Mouse (Mus musculus): ENCODE measurements at regions not wholly inside any gene's neighbourhood (a gene's known extent, or its start where the extent isn't known, plus 50 kb on each side); places are given as distances from the start of the nearest gene placed in this dataset.

DNA sequence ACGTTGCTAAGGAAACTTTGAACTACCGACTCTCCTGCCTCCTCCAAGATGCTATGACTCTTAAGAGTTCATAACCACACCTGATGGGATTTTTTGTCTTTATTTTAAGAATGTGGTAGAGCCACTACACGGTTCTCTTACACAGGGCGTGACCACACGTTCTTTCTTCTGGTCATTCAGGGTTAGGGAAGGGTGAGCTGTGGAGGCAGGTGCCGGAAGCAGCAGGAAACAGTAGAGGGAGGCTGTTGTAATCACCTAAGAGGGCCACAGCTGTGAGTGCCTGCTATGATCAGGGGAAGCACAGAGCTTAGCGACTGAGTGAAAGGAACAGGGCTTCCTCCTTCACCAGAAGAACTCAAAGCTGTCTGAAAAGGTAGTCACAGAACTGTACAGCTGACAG lies 50.6 kb upstream of the Larp1 start:
- DNase-seq (ENCODE audit: low spot score in 2 of 2): no peak

GRCm38 (mm10) chr11:57956909-57957308 lies 52.0 kb upstream of the Larp1 start:
- no peak for DNase-seq (ENCODE audit: low spot score in 2 of 2)

DNA sequence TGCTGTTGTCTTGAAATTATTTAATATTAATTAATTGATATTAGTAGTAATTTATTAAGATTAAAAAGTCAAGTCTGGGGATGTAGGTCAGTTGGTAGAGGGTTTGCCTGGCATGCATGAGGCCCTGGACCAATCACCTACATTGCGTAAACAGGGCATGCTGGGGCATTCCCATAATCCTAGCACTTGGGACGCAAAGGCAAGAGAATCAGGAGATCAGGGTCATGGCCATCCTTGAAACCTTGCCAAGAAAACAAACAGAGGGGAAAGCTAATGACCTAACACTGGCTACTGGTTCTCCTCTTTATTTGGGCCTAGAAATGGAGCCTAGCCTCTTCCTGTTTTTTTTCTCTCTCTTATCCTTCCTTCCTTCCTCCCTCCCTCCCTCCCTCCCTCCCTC lies 52.8 kb upstream of the Larp1 start:
- DNase-seq (ENCODE audit: low spot score in 2 of 2): no peak

DNA sequence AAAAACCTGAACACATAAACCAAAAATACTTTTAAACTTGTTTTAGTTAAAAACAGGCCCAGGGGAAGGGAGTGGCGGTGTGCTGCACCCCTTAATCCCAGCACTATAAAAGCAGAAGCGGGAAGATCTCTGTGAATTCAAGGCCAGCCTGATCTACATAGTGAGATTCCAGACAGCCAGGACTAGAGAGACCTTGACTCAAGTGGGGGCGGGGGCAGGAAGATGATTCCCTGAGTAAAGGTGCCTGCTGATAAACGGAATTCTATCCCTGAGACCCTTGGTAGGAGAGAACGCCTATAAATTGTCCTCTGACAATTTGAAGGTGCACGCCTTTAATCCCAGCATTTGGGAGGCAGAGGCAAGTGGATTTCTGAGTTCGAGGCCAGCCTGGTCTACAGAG lies 53.4 kb upstream of the Larp1 start:
- DNase-seq (ENCODE audit: low spot score in 2 of 2): no peak

DNA sequence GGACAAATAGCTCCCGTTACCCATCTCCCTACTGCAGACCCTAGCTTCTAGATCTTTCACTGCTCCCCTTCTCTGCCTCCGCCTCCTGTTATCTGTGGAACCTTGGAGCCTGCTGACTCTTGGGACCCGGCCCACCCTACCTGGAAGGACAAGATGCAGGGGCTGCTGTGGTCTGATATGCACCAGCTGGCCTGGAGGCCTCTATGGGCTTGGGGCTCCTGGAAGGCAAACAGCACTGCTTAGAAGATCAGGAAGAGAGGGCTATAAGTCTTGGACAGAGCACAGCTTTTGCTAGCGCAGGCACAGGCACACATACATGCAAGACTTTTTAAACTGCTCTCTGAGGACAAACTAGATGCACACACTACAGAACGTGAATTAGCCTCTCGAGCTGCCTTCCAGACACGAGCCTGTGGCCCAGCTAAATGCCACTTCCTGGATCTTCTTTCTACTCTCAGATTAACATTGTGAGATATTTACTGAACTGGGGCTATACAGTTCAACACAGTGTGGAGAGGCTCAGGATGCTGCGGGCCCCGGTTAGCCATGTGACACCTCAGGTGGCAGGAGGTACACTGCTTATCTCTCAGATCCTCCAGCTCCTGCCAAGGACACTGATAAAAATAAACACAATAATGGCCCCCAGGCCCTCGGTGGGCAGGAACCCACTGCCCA lies 54.2 kb upstream of the Larp1 start:
- DNase-seq (ENCODE audit: low spot score in 2 of 2): no peak

DNA sequence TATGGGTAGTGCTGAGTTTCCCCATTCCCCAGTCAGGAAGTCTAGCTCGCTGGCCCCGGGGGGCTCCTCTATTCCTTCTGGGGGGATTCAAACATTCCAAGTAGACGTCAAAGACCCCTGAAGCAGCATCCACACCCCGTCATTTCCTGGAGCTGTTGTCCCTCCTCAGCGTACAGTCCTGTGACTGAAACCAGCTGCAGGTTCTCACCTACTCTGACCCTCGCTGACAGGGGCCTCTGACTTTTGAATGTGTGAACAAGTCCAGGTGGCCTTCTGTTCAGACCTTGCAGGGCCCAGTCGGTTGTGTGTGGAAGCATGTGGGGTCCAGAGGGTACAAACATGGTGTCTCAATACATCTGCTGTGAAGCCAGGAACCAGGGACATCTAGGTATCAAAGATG lies 55.2 kb upstream of the Larp1 start:
- DNase-seq (ENCODE audit: low spot score in 2 of 2): no peak

- no peak for DNase-seq (ENCODE audit: low spot score in 2 of 2)
Measured at GRCm38 (mm10) chr11:57952619-57953018, 56.2 kb upstream of the Larp1 start.

- no peak for DNase-seq (ENCODE audit: low spot score in 2 of 2)
Measured at GRCm38 (mm10) chr11:57951541-57952326, 57.1 kb upstream of the Larp1 start.

- peak in 1 of 2 experiments; percentile 19 for DNase-seq (ENCODE audit: low spot score in 2 of 2)
Measured at GRCm38 (mm10) chr11:57950989-57951388, 57.9 kb upstream of the Larp1 start.

DNA sequence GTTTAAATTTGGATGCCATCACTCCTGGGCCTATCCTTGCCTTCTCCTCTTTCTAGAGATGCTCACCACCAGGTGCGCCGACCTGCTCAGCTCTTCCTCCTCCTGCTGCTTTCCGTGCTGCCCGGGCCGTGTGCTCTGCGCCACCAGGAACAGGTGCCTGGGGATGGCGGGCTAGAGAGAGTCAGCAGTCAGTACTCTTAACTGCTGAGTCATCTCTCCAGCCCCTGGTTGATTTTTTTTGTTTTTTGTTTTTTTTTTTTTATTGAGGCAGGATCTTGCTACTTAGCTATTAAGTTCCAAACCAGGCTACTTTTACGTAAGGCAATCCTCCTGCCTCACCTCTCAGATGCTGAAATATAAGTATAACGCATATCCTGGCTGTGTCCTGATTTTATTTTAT lies 59.8 kb upstream of the Larp1 start:
- no peak for DNase-seq (ENCODE audit: low spot score in 2 of 2)

DNA sequence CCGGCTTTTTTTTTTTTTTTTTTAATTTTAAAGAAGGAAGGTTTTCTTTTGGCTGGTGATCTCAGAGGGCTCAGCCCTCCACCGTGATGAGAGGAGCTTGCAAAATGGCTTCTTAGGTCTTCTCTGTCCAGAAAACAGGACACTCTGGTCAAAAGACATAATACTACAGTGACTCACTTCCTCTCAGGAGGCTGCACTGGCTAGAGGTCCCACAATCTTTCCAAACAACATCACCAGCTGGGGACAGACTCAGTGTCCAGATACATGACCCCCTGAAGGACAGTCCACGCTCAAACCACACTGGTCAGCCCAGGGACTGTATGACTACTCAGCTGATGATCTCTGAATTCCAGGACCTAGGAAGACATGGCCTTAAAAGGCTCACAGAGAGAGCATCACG lies 61.5 kb upstream of the Larp1 start:
- DNase-seq (ENCODE audit: low spot score in 2 of 2): no peak

GRCm38 (mm10) chr11:57934391-57934850 lies 74.4 kb upstream of the Larp1 start:
- DNase-seq (ENCODE audit: low spot score in 2 of 2): peak; percentile 65 to 90

GRCm38 (mm10) chr11:57933065-57933464 lies 75.8 kb upstream of the Larp1 start:
- no peak for DNase-seq (ENCODE audit: low spot score in 2 of 2)

DNA sequence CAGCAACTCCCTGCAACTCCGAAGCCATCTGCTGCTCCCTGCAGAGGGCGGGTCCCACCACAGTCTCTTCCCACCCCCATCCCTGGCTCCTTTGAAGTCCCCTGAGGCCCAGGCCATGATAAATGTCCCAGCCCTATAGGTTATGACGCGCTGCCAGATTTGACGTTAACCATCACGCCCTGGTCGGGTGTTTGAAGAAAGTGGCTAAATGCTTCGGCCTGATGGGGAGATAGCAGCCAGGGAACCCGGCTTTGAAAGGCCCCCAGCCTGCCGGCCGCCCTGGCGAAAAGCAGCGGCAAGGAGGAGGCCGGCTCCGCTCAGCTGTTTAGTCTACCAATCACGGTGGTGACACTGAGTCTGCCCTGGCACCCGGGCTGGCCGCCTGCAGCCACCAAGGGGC lies 79.4 kb upstream of the Larp1 start:
- no peak for DNase-seq (ENCODE audit: low spot score in 2 of 2)

DNA sequence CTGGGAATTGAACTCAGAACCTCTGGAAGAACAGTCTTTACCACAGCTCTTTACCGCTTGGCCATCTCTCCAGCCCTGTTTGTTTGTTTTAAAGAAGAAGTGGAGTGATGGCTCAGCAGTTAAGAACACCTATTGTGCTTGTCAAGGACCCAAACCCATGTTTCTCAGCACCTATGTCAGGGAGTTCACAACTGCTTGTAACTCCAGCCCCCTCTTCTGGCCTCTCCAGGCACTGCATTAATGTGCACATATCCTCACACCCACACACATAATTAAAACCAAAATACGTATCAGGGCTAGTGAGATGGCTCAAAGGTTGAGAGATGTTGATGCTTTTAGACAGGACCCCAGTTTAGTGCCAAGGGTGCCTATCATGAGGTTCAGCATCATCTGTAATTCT lies 87.6 kb upstream of the Hand1 start:
- no peak for DNase-seq (ENCODE audit: low spot score in 2 of 2)

DNA sequence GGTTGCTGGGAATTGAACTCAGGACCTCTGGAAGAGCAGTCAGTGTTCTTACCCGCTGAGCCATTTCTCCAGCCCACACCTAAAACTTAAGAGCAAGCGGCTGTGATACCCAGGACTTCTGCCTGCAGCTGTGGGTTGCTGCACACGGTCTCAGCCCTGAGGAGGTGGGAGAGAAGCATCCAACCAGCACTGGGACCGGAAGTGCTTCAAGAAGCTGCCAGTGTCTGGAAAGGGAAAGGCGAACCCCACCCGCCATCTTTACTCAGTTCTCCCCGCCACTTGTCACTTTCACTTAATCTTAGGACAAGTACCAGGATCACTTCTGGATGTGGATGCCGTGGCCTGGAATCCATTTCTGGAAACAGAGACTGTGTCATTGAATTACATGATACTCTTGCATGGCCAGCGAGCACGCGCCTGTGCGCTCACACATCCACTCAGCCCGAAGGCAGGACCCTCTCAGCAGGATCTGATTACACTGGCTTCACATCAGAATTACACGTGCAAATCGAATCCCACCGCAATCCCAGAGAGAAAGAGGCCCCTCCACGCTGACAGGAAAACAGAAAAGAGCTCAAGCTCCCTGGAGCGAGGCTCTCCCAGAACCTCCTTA lies 85.9 kb upstream of the Hand1 start:
- DNase-seq (ENCODE audit: low spot score in 2 of 2): no peak

DNA sequence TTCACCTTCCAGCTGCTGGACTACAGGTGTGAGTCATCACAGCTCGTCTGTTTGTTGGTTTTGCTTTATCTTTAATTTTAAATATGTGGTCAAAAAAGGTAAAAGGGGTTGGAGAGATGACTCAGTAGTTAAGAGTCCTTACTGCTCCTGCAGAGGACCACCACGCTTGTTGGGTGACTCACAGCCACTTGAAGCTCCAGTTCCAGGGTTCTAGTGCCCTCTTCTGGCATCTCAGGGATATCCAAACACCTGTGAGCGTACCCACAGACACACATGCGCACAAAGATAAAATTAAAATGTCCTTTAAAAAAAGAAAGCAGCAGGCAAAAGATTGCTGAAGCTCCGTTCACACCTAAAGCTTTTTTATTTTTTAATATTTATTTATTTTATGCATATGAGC lies 85.4 kb upstream of the Hand1 start:
- DNase-seq (ENCODE audit: low spot score in 2 of 2): no peak

GRCm38 (mm10) chr11:57916016-57916415 lies 83.4 kb upstream of the Hand1 start:
- no peak for DNase-seq (ENCODE audit: low spot score in 2 of 2)

- DNase-seq (ENCODE audit: low spot score in 2 of 2): no peak
Measured at GRCm38 (mm10) chr11:57913801-57914560, 81.4 kb upstream of the Hand1 start.

GRCm38 (mm10) chr11:57913020-57913699 lies 80.5 kb upstream of the Hand1 start:
- no peak for DNase-seq (ENCODE audit: low spot score in 2 of 2)

DNA sequence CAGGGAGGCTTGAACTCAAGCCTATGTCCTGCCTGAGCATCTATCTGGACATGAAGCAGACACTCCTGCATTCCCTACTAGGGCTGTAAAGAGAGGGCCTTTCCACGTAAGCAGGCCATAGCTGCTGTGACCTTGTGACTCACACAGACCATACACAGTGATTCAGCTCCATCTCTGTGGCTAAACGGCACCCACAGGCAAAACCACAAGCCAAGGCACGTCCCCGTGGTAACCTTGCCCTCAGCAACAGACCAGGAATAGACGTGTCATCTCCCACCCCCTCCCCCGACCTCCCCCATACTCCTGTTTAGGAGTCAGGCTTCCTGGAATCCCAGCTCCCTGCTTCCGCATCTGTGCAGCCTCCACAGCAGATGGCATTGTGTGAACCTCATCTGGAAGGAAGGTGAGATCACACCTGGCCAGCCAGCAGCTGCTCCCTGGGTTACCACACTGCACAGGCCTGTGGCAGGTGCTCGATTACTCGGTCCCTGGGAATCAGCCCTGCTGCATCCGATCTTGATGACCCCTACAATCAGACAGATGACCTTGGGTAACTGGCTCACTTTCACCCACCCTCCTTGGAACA lies 79.2 kb upstream of the Hand1 start:
- DNase-seq (ENCODE audit: low spot score in 2 of 2): no peak
